Mouse (Mus musculus): ENCODE measurements around the gene Prpsap2. TPM values are rescaled to one million over a fixed set of nuclear protein-coding genes. Genes with fewer than 3 reads are reported as not detected.
"Not testable (repeated sequence)": the region's sequence is repeated elsewhere in the genome, so short reads cannot be mapped to it uniquely, and the experiment has no call there.

The Prpsap2 gene
- 33.1 and 36.9 TPM in 2 replicates for polyA plus RNA-seq (2014; fragmentation: Nextera tagmentation; extraction: Ambion mirVana)

DNA sequence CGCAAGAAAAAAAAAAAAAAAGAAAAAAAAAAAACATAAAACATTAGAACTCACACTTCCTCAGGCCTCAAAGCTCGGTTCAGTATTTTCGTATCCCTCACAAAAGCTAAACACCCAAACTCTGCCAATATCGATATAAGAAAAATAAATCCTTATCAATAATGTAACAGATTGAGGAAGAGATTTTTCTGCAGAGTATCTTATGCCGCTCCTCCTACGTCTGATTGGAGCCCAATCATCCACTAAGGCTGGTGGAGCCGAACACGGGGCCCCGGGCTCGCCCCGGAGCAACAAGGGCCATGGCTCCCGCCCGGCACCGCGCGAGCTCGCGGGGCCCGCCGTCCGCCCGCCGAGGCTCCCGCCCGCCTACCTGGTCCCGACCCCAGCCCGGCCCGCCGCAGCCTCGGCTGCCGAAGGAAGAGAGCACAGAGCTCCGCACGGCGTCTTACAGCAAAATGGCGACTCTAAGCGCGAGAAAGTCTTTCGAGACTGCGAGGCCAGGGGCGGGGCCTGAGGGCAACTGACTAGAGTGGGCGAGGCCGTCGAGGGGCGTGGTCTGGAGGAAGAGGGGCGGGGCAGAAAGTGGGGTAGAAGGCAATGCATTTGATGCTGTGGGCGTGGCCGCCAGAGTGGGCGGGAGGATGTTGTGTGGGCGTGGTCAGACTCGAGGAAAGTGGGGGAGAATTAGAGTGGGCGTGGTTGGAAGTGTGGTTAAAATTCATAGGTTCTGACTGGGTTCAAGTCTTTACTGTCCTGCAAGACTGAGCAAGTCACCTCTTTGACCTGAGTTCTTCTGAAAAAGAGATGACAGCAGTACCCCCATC, at the start of gene Prpsap2:
TSS of gene Prpsap2 (minus strand) at position 505 of the 824 bp plus-strand sequence.
- no peaks in the 10 kb centered on the region for H3K4me1 ChIP-seq (ENCODE audit: control insufficient read depth, insufficient read depth, low read length)
- peak within 1 kb of the TSS; percentile 67 for H3K9ac ChIP-seq (replicated peaks; ENCODE audit: low read length)
- under 1% methylated on average over 51 of the region's 51 CpGs for WGBS
- peak; percentile 92 for ATAC-seq (replicated peaks; ENCODE audit: insufficient number of reproducible peaks, low FRiP score, low TSS enrichment, low read depth)
- H3K9me3 ChIP-seq (replicated peaks; ENCODE audit: control insufficient read depth, low read length): no peaks in the 10 kb centered on the region
- H3K4me3 ChIP-seq (ENCODE audit: low read depth, low read length): peak within 1 kb of the TSS; percentile 43
- H3K36me3 ChIP-seq (replicated peaks; ENCODE audit: control insufficient read depth, insufficient read depth, low read depth, low read length): no peaks in the 10 kb centered on the region
- peak; percentile 99 for DNase-seq (ENCODE audit: low spot score)
- no peak within 1 kb of the TSS for H3K27ac ChIP-seq (replicated peaks; ENCODE audit: low read depth, low read length)
- H3K27me3 ChIP-seq (ENCODE audit: control insufficient read depth, insufficient read depth, low read length): no peaks in the 10 kb centered on the region
- H3K4me2 ChIP-seq (ENCODE audit: low read depth, low read length): peak within 1 kb of the TSS; percentile 43

DNA sequence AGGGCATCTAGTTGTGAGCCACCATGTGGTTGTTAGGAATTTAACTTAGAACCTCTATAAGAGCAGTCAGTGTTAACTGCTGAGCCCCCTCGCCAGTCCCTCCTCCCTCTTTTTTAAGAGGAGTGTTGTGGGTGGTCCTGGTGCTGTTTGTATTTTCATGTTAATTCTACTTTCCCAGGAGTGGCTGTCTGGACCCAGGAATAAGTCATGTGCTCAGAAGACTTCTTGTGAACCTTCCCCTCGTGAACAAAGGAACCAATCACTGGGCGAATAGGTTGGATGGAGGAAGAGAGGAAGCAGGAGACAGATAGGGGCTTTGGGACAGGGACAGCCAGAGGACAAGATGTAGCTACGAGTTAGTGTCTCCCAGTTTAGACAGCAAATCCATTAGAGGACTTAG, 47.9 kb upstream of the Prpsap2 start:
- H3K4me2 ChIP-seq (ENCODE audit: low read depth, low read length): no peak overlapping the region
- no peaks in the 10 kb centered on the region for H3K27me3 ChIP-seq (ENCODE audit: control insufficient read depth, insufficient read depth, low read length)

GRCm38 (mm10) chr11:61808551-61809117, 46.7 kb upstream of the Prpsap2 start:
- Histone ChIP-seq H3K4me2 (ENCODE audit: low read depth, low read length) (no peak overlapping the region), H3K4me3 (ENCODE audit: low read depth, low read length) (no peak overlapping the region), H3K27ac (replicated peaks; ENCODE audit: low read depth, low read length) (no peak overlapping the region), H3K4me1 (ENCODE audit: control insufficient read depth, insufficient read depth, low read length) (no peaks in the 10 kb centered on the region), H3K9me3 (replicated peaks; ENCODE audit: control insufficient read depth, low read length) (no peaks in the 10 kb centered on the region), H3K9ac (replicated peaks; ENCODE audit: low read length) (no peak overlapping the region), H3K27me3 (ENCODE audit: control insufficient read depth, insufficient read depth, low read length) (no peaks in the 10 kb centered on the region), H3K36me3 (replicated peaks; ENCODE audit: control insufficient read depth, insufficient read depth, low read depth, low read length) (no peaks in the 10 kb centered on the region)
- no peak for DNase-seq (ENCODE audit: low spot score)
- 96% methylated on average over 2 of the region's 2 CpGs for WGBS
- ATAC-seq (replicated peaks; ENCODE audit: insufficient number of reproducible peaks, low FRiP score, low TSS enrichment, low read depth): no peak

More for the DNA sequence above, 47.9 kb upstream of the Prpsap2 start:
- no peaks in the 10 kb centered on the region for H3K36me3 ChIP-seq (replicated peaks; ENCODE audit: control insufficient read depth, insufficient read depth, low read depth, low read length)
- no peak overlapping the region for H3K4me3 ChIP-seq (ENCODE audit: low read depth, low read length)
- no peaks in the 10 kb centered on the region for H3K9me3 ChIP-seq (replicated peaks; ENCODE audit: control insufficient read depth, low read length)
- 41% methylated on average over 4 of the region's 4 CpGs for WGBS
- no peak overlapping the region for H3K27ac ChIP-seq (replicated peaks; ENCODE audit: low read depth, low read length)
- ATAC-seq (replicated peaks; ENCODE audit: insufficient number of reproducible peaks, low FRiP score, low TSS enrichment, low read depth): no peak
- no peak overlapping the region for H3K9ac ChIP-seq (replicated peaks; ENCODE audit: low read length)
- no peaks in the 10 kb centered on the region for H3K4me1 ChIP-seq (ENCODE audit: control insufficient read depth, insufficient read depth, low read length)
- no peak for DNase-seq (ENCODE audit: low spot score)

GRCm38 (mm10) chr11:61793441-61793840, 31.6 kb upstream of the Prpsap2 start:
- Histone ChIP-seq H3K4me1 (ENCODE audit: control insufficient read depth, insufficient read depth, low read length) (no peaks in the 10 kb centered on the region), H3K9me3 (replicated peaks; ENCODE audit: control insufficient read depth, low read length) (no peaks in the 10 kb centered on the region), H3K36me3 (replicated peaks; ENCODE audit: control insufficient read depth, insufficient read depth, low read depth, low read length) (no peaks in the 10 kb centered on the region; the same call in 1 of the 2 replicates), H3K4me3 (ENCODE audit: low read depth, low read length) (no peak overlapping the region), H3K27me3 (ENCODE audit: control insufficient read depth, insufficient read depth, low read length) (no peaks in the 10 kb centered on the region), H3K4me2 (ENCODE audit: low read depth, low read length) (no peak overlapping the region), H3K9ac (replicated peaks; ENCODE audit: low read length) (no peak overlapping the region), H3K27ac (replicated peaks; ENCODE audit: low read depth, low read length) (no peak overlapping the region)
- ATAC-seq (replicated peaks; ENCODE audit: insufficient number of reproducible peaks, low FRiP score, low TSS enrichment, low read depth) (no peak), DNase-seq (ENCODE audit: low spot score) (no peak)
- 88% methylated on average over 1 of the region's 1 CpGs for WGBS

DNA sequence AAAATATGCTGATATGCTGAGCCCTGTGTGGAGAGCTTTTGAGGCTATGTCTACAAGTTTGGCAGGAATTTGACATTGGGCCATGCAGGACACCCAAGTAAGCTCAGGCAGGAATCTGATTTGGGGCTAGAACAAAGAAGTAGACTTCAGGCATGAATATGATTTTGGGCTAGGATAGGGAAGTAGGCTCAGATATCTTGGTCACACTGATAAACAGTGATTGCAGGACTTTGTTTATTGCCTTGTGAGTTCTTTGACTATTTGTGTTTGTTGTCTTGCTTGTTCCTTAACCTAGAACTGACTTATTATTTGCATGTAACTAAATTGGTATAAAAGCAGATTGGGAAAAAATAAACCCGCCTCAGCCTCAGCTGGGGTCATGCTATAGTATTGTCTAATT, 26.7 kb upstream of the Prpsap2 start:
- Histone ChIP-seq H3K4me3 (ENCODE audit: low read depth, low read length) (no peak overlapping the region), H3K27me3 (ENCODE audit: control insufficient read depth, insufficient read depth, low read length) (no peaks in the 10 kb centered on the region), H3K9me3 (replicated peaks; ENCODE audit: control insufficient read depth, low read length) (no peaks in the 10 kb centered on the region), H3K27ac (replicated peaks; ENCODE audit: low read depth, low read length) (no peak overlapping the region), H3K4me1 (ENCODE audit: control insufficient read depth, insufficient read depth, low read length) (no peaks in the 10 kb centered on the region), H3K36me3 (replicated peaks; ENCODE audit: control insufficient read depth, insufficient read depth, low read depth, low read length) (no peaks in the 10 kb centered on the region; the same call in none of the 2 replicates), H3K4me2 (ENCODE audit: low read depth, low read length) (no peak overlapping the region), H3K9ac (replicated peaks; ENCODE audit: low read length) (no peak overlapping the region)
- no peak for DNase-seq (ENCODE audit: low spot score)
- WGBS: 91% methylated on average over 1 of the region's 1 CpGs
- no peak for ATAC-seq (replicated peaks; ENCODE audit: insufficient number of reproducible peaks, low FRiP score, low TSS enrichment, low read depth)

- H3K27ac ChIP-seq (replicated peaks; ENCODE audit: low read depth, low read length); H3K27me3 ChIP-seq (ENCODE audit: control insufficient read depth, insufficient read depth, low read length); H3K4me1 ChIP-seq (ENCODE audit: control insufficient read depth, insufficient read depth, low read length); H3K4me3 ChIP-seq (ENCODE audit: low read depth, low read length); DNase-seq (ENCODE audit: low spot score); H3K4me2 ChIP-seq (ENCODE audit: low read depth, low read length); H3K9ac ChIP-seq (replicated peaks; ENCODE audit: low read length); H3K36me3 ChIP-seq (replicated peaks; ENCODE audit: control insufficient read depth, insufficient read depth, low read depth, low read length); H3K9me3 ChIP-seq (replicated peaks; ENCODE audit: control insufficient read depth, low read length); ATAC-seq (replicated peaks; ENCODE audit: insufficient number of reproducible peaks, low FRiP score, low TSS enrichment, low read depth): not testable (repeated sequence)
- 96% methylated on average over 3 of the region's 3 CpGs for WGBS
Measured at GRCm38 (mm10) chr11:61782526-61782925, 20.6 kb upstream of the Prpsap2 start.

DNA sequence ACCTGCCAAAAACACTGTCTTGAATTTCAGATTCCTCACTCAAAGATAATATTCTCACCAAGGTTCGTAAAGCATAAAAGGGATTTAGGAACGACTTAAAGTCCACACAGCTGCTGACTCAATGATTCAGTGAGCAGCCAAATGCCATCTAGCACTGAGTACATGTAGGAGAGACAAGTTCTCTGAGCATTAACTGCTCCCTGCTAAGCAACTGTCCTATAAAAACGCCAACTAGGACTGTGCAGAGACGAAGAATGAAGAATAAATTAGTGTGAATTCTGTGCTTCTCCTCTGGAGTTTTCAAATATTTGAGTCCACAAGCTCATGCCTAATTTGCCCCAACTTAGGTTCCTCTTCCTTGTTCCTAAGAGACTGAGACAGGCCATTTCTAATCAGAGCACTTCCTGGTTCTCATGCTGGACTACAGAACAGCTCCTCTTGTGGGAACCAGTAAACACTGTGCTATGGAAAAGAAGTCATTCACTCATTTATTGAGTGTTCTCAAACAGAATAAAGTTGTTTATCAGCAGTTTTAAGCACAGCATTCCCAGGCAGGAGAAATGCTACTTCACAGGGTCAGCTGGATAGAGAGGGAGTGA, 12.8 kb upstream of the Prpsap2 start:
- DNase-seq (ENCODE audit: low spot score) (no peak), ATAC-seq (replicated peaks; ENCODE audit: insufficient number of reproducible peaks, low FRiP score, low TSS enrichment, low read depth) (no peak)
- Histone ChIP-seq H3K9me3 (replicated peaks; ENCODE audit: control insufficient read depth, low read length) (no peaks in the 10 kb centered on the region), H3K4me1 (ENCODE audit: control insufficient read depth, insufficient read depth, low read length) (no peaks in the 10 kb centered on the region), H3K4me2 (ENCODE audit: low read depth, low read length) (no peak overlapping the region), H3K36me3 (replicated peaks; ENCODE audit: control insufficient read depth, insufficient read depth, low read depth, low read length) (no peaks in the 10 kb centered on the region; the same call in 1 of the 2 replicates), H3K27ac (replicated peaks; ENCODE audit: low read depth, low read length) (no peak overlapping the region), H3K9ac (replicated peaks; ENCODE audit: low read length) (no peak overlapping the region), H3K4me3 (ENCODE audit: low read depth, low read length) (no peak overlapping the region), H3K27me3 (ENCODE audit: control insufficient read depth, insufficient read depth, low read length) (no peaks in the 10 kb centered on the region)
- 86% methylated on average over 4 of the region's 4 CpGs for WGBS

- no peaks in the 10 kb centered on the region for H3K9me3 ChIP-seq (replicated peaks; ENCODE audit: control insufficient read depth, low read length)
- no peak overlapping the region for H3K4me3 ChIP-seq (ENCODE audit: low read depth, low read length)
- ATAC-seq (replicated peaks; ENCODE audit: insufficient number of reproducible peaks, low FRiP score, low TSS enrichment, low read depth) (no peak), DNase-seq (ENCODE audit: low spot score) (peak; percentile 7)
- no peaks in the 10 kb centered on the region for H3K4me1 ChIP-seq (ENCODE audit: control insufficient read depth, insufficient read depth, low read length)
- no peaks in the 10 kb centered on the region for H3K27me3 ChIP-seq (ENCODE audit: control insufficient read depth, insufficient read depth, low read length)
- H3K27ac ChIP-seq (replicated peaks; ENCODE audit: low read depth, low read length): no peak overlapping the region
- H3K4me2 ChIP-seq (ENCODE audit: low read depth, low read length): no peak overlapping the region
- no peaks in the 10 kb centered on the region for H3K36me3 ChIP-seq (replicated peaks; ENCODE audit: control insufficient read depth, insufficient read depth, low read depth, low read length)
- H3K9ac ChIP-seq (replicated peaks; ENCODE audit: low read length): no peak overlapping the region
- 73% methylated on average over 5 of the region's 5 CpGs for WGBS
Measured at GRCm38 (mm10) chr11:61760518-61760917, 1.4 kb downstream of the Prpsap2 start.

All from embryonic facial prominence, embryonic 11.5 days (tissue).